Mouse (Mus musculus) liver, postnatal 0 days (tissue): ENCODE data around the gene Rnf168. TPM values are rescaled to one million over a fixed set of nuclear protein-coding genes. Genes with fewer than 3 reads are reported as not detected.

ENCODE experiments used
- ATAC-seq: fragments of 200-750 bp; cut with Nextera tagmentation; 2 replicates; pipeline ENCODE4 v1.8.0; 2017; ENCODE audit warnings: mild to moderate bottlenecking, moderate library complexity
- DNase-seq: peaks from one replicate; pipeline ENCODE4 v3.0.0-alpha.2; 2016
- H3K27ac ChIP-seq: fragments of 300-500 bp; sonication (generic); 2 replicates; pipeline ENCODE4 v1.5.1; 2014; ENCODE audit warnings: antibody characterized with exemption, moderate library complexity, mild to moderate bottlenecking, low read depth
- H3K27me3 ChIP-seq: fragments of 300-500 bp; sonication (generic); 2 replicates; pipeline ENCODE4 v1.6.1; 2014; ENCODE audit warnings: low read length, control low read depth, mixed read lengths; ENCODE audit not compliant: insufficient read depth
- H3K36me3 ChIP-seq: fragments of 300-500 bp; sonication (generic); replicated peaks from 2 replicates; pipeline ENCODE4 v1.6.1; 2014; ENCODE audit warnings: mild to moderate bottlenecking, control low read depth, low read length, moderate library complexity, mixed read lengths; ENCODE audit not compliant: insufficient read depth
- H3K4me1 ChIP-seq: fragments of 300-500 bp; sonication (generic); 2 replicates; pipeline ENCODE4 v1.6.1; 2014; ENCODE audit warnings: antibody characterized with exemption, mild to moderate bottlenecking, control low read depth; ENCODE audit not compliant: insufficient read depth
- H3K4me2 ChIP-seq: fragments of 300-500 bp; sonication (generic); 2 replicates; pipeline ENCODE4 v1.6.1; 2014; ENCODE audit warnings: low read depth, mild to moderate bottlenecking, low read length, moderate library complexity, mixed read lengths
- H3K4me3 ChIP-seq: fragments of 300-500 bp; sonication (generic); 2 replicates; pipeline ENCODE4 v1.5.1; 2014; ENCODE audit warnings: low read depth, low read length
- H3K9ac ChIP-seq: fragments of 300-500 bp; sonication (generic); replicated peaks from 2 replicates; pipeline ENCODE4 v1.6.1; 2014; ENCODE audit warnings: mild to moderate bottlenecking, moderate library complexity
- H3K9me3 ChIP-seq: fragments of 300-500 bp; sonication (generic); 2 replicates; pipeline ENCODE4 v1.6.1; 2016; ENCODE audit warnings: mild to moderate bottlenecking, control low read depth, low read length, mixed read lengths
- CTCF ChIP-seq: sonication (generic); IDR thresholded peaks from 2 replicates; pipeline ENCODE4 v1.5.1; 2016; ENCODE audit warnings: antibody characterized with exemption, low read depth
- EP300 ChIP-seq: IDR thresholded peaks from 2 replicates; pipeline ENCODE4 v1.6.1; 2016; ENCODE audit warnings: antibody characterized with exemption, low read depth, mild to moderate bottlenecking
- WGBS: fragments of 180-500 bp; shearing (Covaris S2); extraction: QIAGEN DNeasy Blood & Tissue Kit; methylation state at CpG from one replicate; pipeline ENCODE4 v1.1.7; 2014; ENCODE audit not compliant: insufficient replicate concordance; 5-methylcytosine and 5-hydroxymethylcytosine counted together
- polyA plus RNA-seq: library from polyadenylated mRNA; unstranded; fragments of >200 nt; fragmentation: Nextera tagmentation; extraction: Ambion mirVana; gene quantifications from 2 replicates; pipeline ENCODE4 v1.2.1, GENCODE M21; 2015

The Rnf168 gene
- polyA plus RNA-seq, 1 experiment from 2014 or later, result 10.7 TPM

GRCm38 (mm10) chr16:32330876-32331670, 53.8 kb downstream of the Rnf168 start:
- Histone ChIP-seq H3K9me3 (no peaks in the 10 kb centered on the region), H3K27me3 (no peaks in the 10 kb centered on the region), H3K4me3 (peak overlapping the region; percentile 99), H3K36me3 (no peaks in the 10 kb centered on the region), H3K4me2 (peak overlapping the region; percentile 80), H3K27ac (peak overlapping the region; percentile 99; the same call in 1 of the 2 replicates), H3K4me1 (peaks cover 8% of the 10 kb centered on the region), H3K9ac (0 out of 2 replicates have a peak overlapping the region, but pooled peaks have one; percentile 27)
- 56% methylated on average over 9 of the region's 9 CpGs for WGBS
- no peak for DNase-seq
- no peak for TF ChIP-seq CTCF
- TF ChIP-seq EP300, result no peak
- ATAC-seq, result no peak

- Histone ChIP-seq H3K9me3 (no peaks in the 10 kb centered on the region), H3K4me1 (peaks cover 16% of the 10 kb centered on the region), H3K9ac (peak within 1 kb of the TSS; percentile 99), H3K4me2 (peak within 1 kb of the TSS; percentile 80), H3K27ac (peak within 1 kb of the TSS; percentile 99), H3K36me3 (no peaks in the 10 kb centered on the region), H3K4me3 (peak within 1 kb of the TSS; percentile 99), H3K27me3 (no peaks in the 10 kb centered on the region)
- ATAC-seq (peak; percentile 98), DNase-seq (peak; percentile 99)
- 0% methylated on average over 38 of the region's 52 CpGs for WGBS
- TF ChIP-seq CTCF (no peak), EP300 (no peak)
Measured at GRCm38 (mm10) chr16:32332040-32332555, 54.8 kb downstream of the Rnf168 start, which contains the start of gene Ubxn7. Gene Ubxn7, plus strand, starts transcription at chr16:32332257.

GRCm38 (mm10) chr16:32332556-32333511, 55.6 kb downstream of the Rnf168 start:
- peaks cover 16% of the 10 kb centered on the region for H3K4me1 ChIP-seq
- 1% methylated on average over 37 of the region's 54 CpGs for WGBS
- peak overlapping the region; percentile 99 for H3K4me3 ChIP-seq
- TF ChIP-seq CTCF (no peak), EP300 (no peak)
- ATAC-seq (peak; percentile 67), DNase-seq (peak; percentile 36)
- peak overlapping the region; percentile 80 for H3K4me2 ChIP-seq
- peak overlapping the region; percentile 99 for H3K9ac ChIP-seq
- no peaks in the 10 kb centered on the region for H3K9me3 ChIP-seq
- H3K27ac ChIP-seq, result peak overlapping the region; percentile 99
- no peaks in the 10 kb centered on the region for H3K36me3 ChIP-seq
- H3K27me3 ChIP-seq, result no peaks in the 10 kb centered on the region

GRCm38 (mm10) chr16:32335146-32335545, 57.9 kb downstream of the Rnf168 start:
- 84% methylated on average over 5 of the region's 5 CpGs for WGBS

GRCm38 (mm10) chr16:32336026-32336780, 58.9 kb downstream of the Rnf168 start:
- WGBS, result 54% methylated on average over 7 of the region's 7 CpGs

More at GRCm38 (mm10) chr16:32335146-32335545, 57.9 kb downstream of the Rnf168 start:
- Histone ChIP-seq H3K36me3 (no peaks in the 10 kb centered on the region), H3K9me3 (no peaks in the 10 kb centered on the region), H3K4me3 (no peak overlapping the region), H3K4me2 (no peak overlapping the region), H3K27me3 (no peaks in the 10 kb centered on the region), H3K9ac (no peak overlapping the region), H3K4me1 (peaks cover 16% of the 10 kb centered on the region), H3K27ac (no peak overlapping the region)
- TF ChIP-seq CTCF (no peak), EP300 (no peak)
- no peak for DNase-seq
- no peak for ATAC-seq

More at GRCm38 (mm10) chr16:32336026-32336780, 58.9 kb downstream of the Rnf168 start:
- no peak for TF ChIP-seq CTCF
- Histone ChIP-seq H3K27ac (0 out of 2 replicates have a peak overlapping the region, but pooled peaks have one; percentile 12), H3K36me3 (no peaks in the 10 kb centered on the region), H3K9me3 (no peaks in the 10 kb centered on the region), H3K9ac (no peak overlapping the region; the same call in 1 of the 2 replicates), H3K4me3 (no peak overlapping the region), H3K27me3 (no peaks in the 10 kb centered on the region), H3K4me2 (no peak overlapping the region), H3K4me1 (peaks cover 16% of the 10 kb centered on the region)
- ATAC-seq (no peak), DNase-seq (peak; percentile 15)
